Mouse (Mus musculus): ENCODE data around the gene Sec1. TPM values are rescaled to one million over a fixed set of nuclear protein-coding genes. Genes with fewer than 3 reads are reported as not detected.

Sec1 gene
- polyA plus RNA-seq (2015; fragmentation: Nextera tagmentation; extraction: Ambion mirVana), result 2.9 and 3.4 TPM in 2 replicates

GRCm38 (mm10) chr7:45693921-45694591, at the start of gene Sec1:
Gene Sec1 (minus strand): TSS chr7:45694402.
- Histone ChIP-seq H3K9ac (ENCODE audit: low read length) (no peak within 1 kb of the TSS), H3K4me1 (ENCODE audit: control insufficient read depth, insufficient read depth, low read length) (no peaks in the 10 kb centered on the region), H3K27me3 (ENCODE audit: control insufficient read depth, insufficient read depth, low read length) (peaks cover 6% of the 10 kb centered on the region; the same call in 1 of the 2 replicates), H3K36me3 (ENCODE audit: control insufficient read depth, insufficient read depth, low read length) (no peaks in the 10 kb centered on the region), H3K9me3 (replicated peaks; ENCODE audit: control insufficient read depth, low read length) (no peaks in the 10 kb centered on the region), H3K27ac (ENCODE audit: low read length) (no peak within 1 kb of the TSS), H3K4me2 (ENCODE audit: low read depth, low read length) (no peak within 1 kb of the TSS), H3K4me3 (replicated peaks; ENCODE audit: low read length) (no peak within 1 kb of the TSS)
- WGBS, result 90% methylated on average over 50 of the region's 50 CpGs
- ATAC-seq (ENCODE audit: insufficient read depth, low FRiP score), result no peak

- no peak; the same call in 1 of the 2 replicates for ATAC-seq (ENCODE audit: insufficient read depth, low FRiP score)
- Histone ChIP-seq H3K4me1 (ENCODE audit: control insufficient read depth, insufficient read depth, low read length) (no peaks in the 10 kb centered on the region), H3K9ac (ENCODE audit: low read length) (peak overlapping the region; percentile 49), H3K9me3 (replicated peaks; ENCODE audit: control insufficient read depth, low read length) (no peaks in the 10 kb centered on the region), H3K4me2 (ENCODE audit: low read depth, low read length) (peak overlapping the region; percentile 47), H3K36me3 (ENCODE audit: control insufficient read depth, insufficient read depth, low read length) (no peaks in the 10 kb centered on the region), H3K4me3 (replicated peaks; ENCODE audit: low read length) (peak overlapping the region; percentile 34), H3K27me3 (ENCODE audit: control insufficient read depth, insufficient read depth, low read length) (no peaks in the 10 kb centered on the region), H3K27ac (ENCODE audit: low read length) (no peak overlapping the region)
- WGBS, result 31% methylated on average over 19 of the region's 19 CpGs
Measured at GRCm38 (mm10) chr7:45742338-45742737, 48.1 kb upstream of the Sec1 start.

- Histone ChIP-seq H3K9me3 (replicated peaks; ENCODE audit: control insufficient read depth, low read length) (no peaks in the 10 kb centered on the region), H3K4me2 (ENCODE audit: low read depth, low read length) (peak overlapping the region; percentile 47), H3K36me3 (ENCODE audit: control insufficient read depth, insufficient read depth, low read length) (no peaks in the 10 kb centered on the region), H3K4me1 (ENCODE audit: control insufficient read depth, insufficient read depth, low read length) (no peaks in the 10 kb centered on the region), H3K27ac (ENCODE audit: low read length) (no peak overlapping the region), H3K27me3 (ENCODE audit: control insufficient read depth, insufficient read depth, low read length) (no peaks in the 10 kb centered on the region), H3K9ac (ENCODE audit: low read length) (peak overlapping the region; percentile 49), H3K4me3 (replicated peaks; ENCODE audit: low read length) (peak overlapping the region; percentile 34)
- WGBS, result 36% methylated on average over 11 of the region's 11 CpGs
- ATAC-seq (ENCODE audit: insufficient read depth, low FRiP score), result peak; percentile 51; the same call in 1 of the 2 replicates
Measured at GRCm38 (mm10) chr7:45741777-45742176, 47.6 kb upstream of the Sec1 start.

- H3K4me2 ChIP-seq (ENCODE audit: low read depth, low read length), result peak overlapping the region; percentile 47; the same call in 1 of the 2 replicates
- 0 out of 2 replicates have a peak overlapping the region, but pooled peaks have one; percentile 9 for H3K9ac ChIP-seq (ENCODE audit: low read length)
- no peaks in the 10 kb centered on the region for H3K36me3 ChIP-seq (ENCODE audit: control insufficient read depth, insufficient read depth, low read length)
- H3K4me3 ChIP-seq (replicated peaks; ENCODE audit: low read length), result no peak overlapping the region
- H3K27ac ChIP-seq (ENCODE audit: low read length), result no peak overlapping the region
- no peaks in the 10 kb centered on the region for H3K27me3 ChIP-seq (ENCODE audit: control insufficient read depth, insufficient read depth, low read length)
- H3K4me1 ChIP-seq (ENCODE audit: control insufficient read depth, insufficient read depth, low read length), result no peaks in the 10 kb centered on the region
- H3K9me3 ChIP-seq (replicated peaks; ENCODE audit: control insufficient read depth, low read length), result no peaks in the 10 kb centered on the region
- WGBS, result 79% methylated on average over 12 of the region's 12 CpGs
- no peak for ATAC-seq (ENCODE audit: insufficient read depth, low FRiP score)
Measured at GRCm38 (mm10) chr7:45741308-45741707, 47.1 kb upstream of the Sec1 start.

- H3K27ac ChIP-seq (ENCODE audit: low read length), result no peak overlapping the region
- 56% methylated on average over 10 of the region's 10 CpGs for WGBS
- H3K4me3 ChIP-seq (replicated peaks; ENCODE audit: low read length), result no peak overlapping the region
- no peak for ATAC-seq (ENCODE audit: insufficient read depth, low FRiP score)
- H3K36me3 ChIP-seq (ENCODE audit: control insufficient read depth, insufficient read depth, low read length), result no peaks in the 10 kb centered on the region
- H3K27me3 ChIP-seq (ENCODE audit: control insufficient read depth, insufficient read depth, low read length), result no peaks in the 10 kb centered on the region
- no peak overlapping the region for H3K9ac ChIP-seq (ENCODE audit: low read length)
- H3K9me3 ChIP-seq (replicated peaks; ENCODE audit: control insufficient read depth, low read length), result no peaks in the 10 kb centered on the region
- H3K4me1 ChIP-seq (ENCODE audit: control insufficient read depth, insufficient read depth, low read length), result no peaks in the 10 kb centered on the region
- H3K4me2 ChIP-seq (ENCODE audit: low read depth, low read length), result no peak overlapping the region
Measured at GRCm38 (mm10) chr7:45739820-45740219, 45.6 kb upstream of the Sec1 start.

GRCm38 (mm10) chr7:45739162-45739763, 45.1 kb upstream of the Sec1 start:
- no peak overlapping the region for H3K4me2 ChIP-seq (ENCODE audit: low read depth, low read length)
- H3K9me3 ChIP-seq (replicated peaks; ENCODE audit: control insufficient read depth, low read length), result no peaks in the 10 kb centered on the region
- peak; percentile 77; the same call in 1 of the 2 replicates for ATAC-seq (ENCODE audit: insufficient read depth, low FRiP score)
- no peak overlapping the region for H3K4me3 ChIP-seq (replicated peaks; ENCODE audit: low read length)
- no peak overlapping the region for H3K9ac ChIP-seq (ENCODE audit: low read length)
- H3K27ac ChIP-seq (ENCODE audit: low read length), result no peak overlapping the region
- 7% methylated on average over 9 of the region's 9 CpGs for WGBS
- no peaks in the 10 kb centered on the region for H3K4me1 ChIP-seq (ENCODE audit: control insufficient read depth, insufficient read depth, low read length)
- no peaks in the 10 kb centered on the region for H3K36me3 ChIP-seq (ENCODE audit: control insufficient read depth, insufficient read depth, low read length)
- H3K27me3 ChIP-seq (ENCODE audit: control insufficient read depth, insufficient read depth, low read length), result no peaks in the 10 kb centered on the region

- H3K4me3 ChIP-seq (replicated peaks; ENCODE audit: low read length), result no peak overlapping the region
- H3K4me1 ChIP-seq (ENCODE audit: control insufficient read depth, insufficient read depth, low read length), result peaks cover 12% of the 10 kb centered on the region
- 82% methylated on average over 5 of the region's 5 CpGs for WGBS
- no peaks in the 10 kb centered on the region for H3K36me3 ChIP-seq (ENCODE audit: control insufficient read depth, insufficient read depth, low read length)
- ATAC-seq (ENCODE audit: insufficient read depth, low FRiP score), result no peak
- no peak overlapping the region for H3K9ac ChIP-seq (ENCODE audit: low read length)
- no peak overlapping the region for H3K4me2 ChIP-seq (ENCODE audit: low read depth, low read length)
- H3K27me3 ChIP-seq (ENCODE audit: control insufficient read depth, insufficient read depth, low read length), result no peaks in the 10 kb centered on the region
- H3K27ac ChIP-seq (ENCODE audit: low read length), result no peak overlapping the region
- no peaks in the 10 kb centered on the region for H3K9me3 ChIP-seq (replicated peaks; ENCODE audit: control insufficient read depth, low read length)
Measured at GRCm38 (mm10) chr7:45733477-45733876, 39.3 kb upstream of the Sec1 start.

- Histone ChIP-seq H3K4me3 (replicated peaks; ENCODE audit: low read length) (no peak overlapping the region), H3K27ac (ENCODE audit: low read length) (peak overlapping the region; percentile 82), H3K4me1 (ENCODE audit: control insufficient read depth, insufficient read depth, low read length) (peaks cover 17% of the 10 kb centered on the region), H3K9ac (ENCODE audit: low read length) (peak overlapping the region; percentile 43; the same call in 1 of the 2 replicates), H3K36me3 (ENCODE audit: control insufficient read depth, insufficient read depth, low read length) (no peaks in the 10 kb centered on the region), H3K4me2 (ENCODE audit: low read depth, low read length) (no peak overlapping the region), H3K27me3 (ENCODE audit: control insufficient read depth, insufficient read depth, low read length) (no peaks in the 10 kb centered on the region), H3K9me3 (replicated peaks; ENCODE audit: control insufficient read depth, low read length) (no peaks in the 10 kb centered on the region)
- peak; percentile 35; the same call in 1 of the 2 replicates for ATAC-seq (ENCODE audit: insufficient read depth, low FRiP score)
- WGBS, result 17% methylated on average over 16 of the region's 16 CpGs
Measured at GRCm38 (mm10) chr7:45730727-45731431, 36.7 kb upstream of the Sec1 start.

- ATAC-seq (ENCODE audit: insufficient read depth, low FRiP score), result peak; percentile 56; the same call in 1 of the 2 replicates
- peak overlapping the region; percentile 19; the same call in 1 of the 2 replicates for H3K4me2 ChIP-seq (ENCODE audit: low read depth, low read length)
- H3K4me3 ChIP-seq (replicated peaks; ENCODE audit: low read length), result no peak overlapping the region
- H3K4me1 ChIP-seq (ENCODE audit: control insufficient read depth, insufficient read depth, low read length), result peaks cover 17% of the 10 kb centered on the region
- no peaks in the 10 kb centered on the region for H3K9me3 ChIP-seq (replicated peaks; ENCODE audit: control insufficient read depth, low read length)
- H3K27me3 ChIP-seq (ENCODE audit: control insufficient read depth, insufficient read depth, low read length), result no peaks in the 10 kb centered on the region
- H3K36me3 ChIP-seq (ENCODE audit: control insufficient read depth, insufficient read depth, low read length), result peaks cover 4% of the 10 kb centered on the region; the same call in 1 of the 2 replicates
- no peak overlapping the region for H3K9ac ChIP-seq (ENCODE audit: low read length)
- H3K27ac ChIP-seq (ENCODE audit: low read length), result peak overlapping the region; percentile 75
- 53% methylated on average over 3 of the region's 3 CpGs for WGBS
Measured at GRCm38 (mm10) chr7:45727625-45728024, 33.4 kb upstream of the Sec1 start.
